Mouse (Mus musculus): ENCODE measurements around the gene Cpsf6.

DNA sequence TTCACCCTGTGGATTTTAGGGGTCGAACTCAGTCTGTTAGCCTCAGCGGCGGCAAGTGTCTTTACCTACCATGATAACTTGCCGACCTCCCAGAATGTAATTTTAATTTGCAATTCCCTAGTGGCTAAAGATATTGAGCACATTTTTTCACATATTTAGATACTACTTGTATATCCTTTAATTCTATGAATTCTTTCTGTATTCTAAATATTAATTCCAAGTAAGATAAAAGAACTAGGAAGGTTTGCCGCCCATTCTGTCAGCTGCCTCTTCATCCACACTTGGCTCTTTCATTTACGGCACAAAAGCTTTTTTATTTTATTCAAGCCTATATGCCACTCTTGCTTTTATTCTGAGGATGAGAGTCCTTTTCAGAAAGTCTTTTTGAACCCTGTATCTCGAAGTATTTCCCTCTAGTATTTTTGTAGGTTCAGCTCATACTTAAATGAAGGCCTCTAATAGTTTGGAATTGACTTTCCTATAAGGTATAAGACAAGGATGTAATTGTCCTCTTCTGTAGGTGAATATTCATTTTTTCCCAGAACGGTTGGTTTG is 3.3 kb upstream of the Cpsf6 start:
- TF ChIP-seq POLR2A (IDR thresholded peaks at IDR 0.05; ENCODE audit: borderline replicate concordance, extremely low read depth, insufficient read depth, insufficient read length, poor library complexity, severe bottlenecking) (no peak), CTCF (IDR thresholded peaks at IDR 0.05; ENCODE audit: borderline replicate concordance, extremely low read depth, insufficient read depth, insufficient read length) (no peak)
